Mouse (Mus musculus) common myeloid progenitor, adult 5-6 weeks (primary cell): ENCODE data around the gene Rbms3. TPM values are rescaled to one million over a fixed set of nuclear protein-coding genes. Genes with fewer than 3 reads are reported as not detected.

ENCODE experiments used
- ATAC-seq: replicated peaks from 2 replicates; pipeline ENCODE4 v1.8.0; 2016; ENCODE audit warnings: low read depth, mild to moderate bottlenecking, moderate TSS enrichment, inconsistent platforms; ENCODE audit not compliant: poor library complexity, severe bottlenecking
- total RNA-seq: library from RNA; stranded (forward); fragments of 200-1000, 187-1606 nt; gene quantifications from 2 replicates; pipeline ENCODE4 v1.2.3, GENCODE M21; 2017

Rbms3 gene
- total RNA-seq, 1 experiment from 2014 or later: not detected

- ATAC-seq: no peak
These were observed 905.1 kb downstream of the Rbms3 start for GRCm38 (mm10) chr9:116724581-116724980.

GRCm38 (mm10) chr9:116703119-116703518 is 926.6 kb downstream of the Rbms3 start:
- no peak for ATAC-seq

- no peak for ATAC-seq
These were observed 927.1 kb downstream of the Rbms3 start for GRCm38 (mm10) chr9:116702611-116703010.

- ATAC-seq: no peak
These were observed 928.1 kb downstream of the Rbms3 start for GRCm38 (mm10) chr9:116701511-116702179.

GRCm38 (mm10) chr9:116688615-116689014 is 941.1 kb downstream of the Rbms3 start:
- no peak for ATAC-seq

GRCm38 (mm10) chr9:116677142-116677541 is 952.6 kb downstream of the Rbms3 start:
- ATAC-seq: no peak

GRCm38 (mm10) chr9:116676445-116676844 is 953.3 kb downstream of the Rbms3 start:
- no peak for ATAC-seq

GRCm38 (mm10) chr9:116674191-116674590 is 955.5 kb downstream of the Rbms3 start:
- ATAC-seq: no peak

- ATAC-seq: no peak
These were observed 968.7 kb downstream of the Rbms3 start for GRCm38 (mm10) chr9:116661026-116661425.

GRCm38 (mm10) chr9:116659936-116660335 is 969.8 kb downstream of the Rbms3 start:
- no peak for ATAC-seq

- ATAC-seq: no peak
These were observed 972.6 kb downstream of the Rbms3 start for GRCm38 (mm10) chr9:116657141-116657540.

- ATAC-seq: no peak
These were observed 978.3 kb downstream of the Rbms3 start for GRCm38 (mm10) chr9:116651414-116651813.

GRCm38 (mm10) chr9:116649955-116650354 is 979.8 kb downstream of the Rbms3 start:
- no peak for ATAC-seq

- no peak for ATAC-seq
These were observed 980.5 kb downstream of the Rbms3 start for GRCm38 (mm10) chr9:116649086-116649792.

GRCm38 (mm10) chr9:116644616-116645015 is 985.1 kb downstream of the Rbms3 start:
- ATAC-seq: no peak

GRCm38 (mm10) chr9:116640302-116640679 is 989.4 kb downstream of the Rbms3 start:
- ATAC-seq: no peak

- no peak for ATAC-seq
These were observed 990.0 kb downstream of the Rbms3 start for GRCm38 (mm10) chr9:116639597-116640301.

- ATAC-seq: no peak
These were observed 995.9 kb downstream of the Rbms3 start for GRCm38 (mm10) chr9:116633786-116634185.

GRCm38 (mm10) chr9:116633075-116633474 is 996.6 kb downstream of the Rbms3 start:
- ATAC-seq: no peak

GRCm38 (mm10) chr9:116631816-116632215 is 997.9 kb downstream of the Rbms3 start:
- no peak for ATAC-seq

- no peak for ATAC-seq
These were observed 998.9 kb downstream of the Rbms3 start for GRCm38 (mm10) chr9:116630805-116631204.
